Mouse (Mus musculus): ENCODE results near the gene Odc1. TPM values are rescaled to one million over a fixed set of nuclear protein-coding genes. Genes with fewer than 3 reads are reported as not detected.

Odc1 gene
- polyA plus RNA-seq, 1 experiment from 2014 or later, result 267 TPM

GRCm38 (mm10) chr12:17554200-17554951, 9.8 kb downstream of the Odc1 start:
- Histone ChIP-seq H3K27ac (ENCODE audit: low read depth, low read length) (no peak overlapping the region), H3K27me3 (ENCODE audit: control insufficient read depth, insufficient read depth, low read length) (no peaks in the 10 kb centered on the region), H3K9me3 (ENCODE audit: control insufficient read depth, low read length) (no peaks in the 10 kb centered on the region), H3K4me3 (ENCODE audit: low read depth, low read length) (no peak overlapping the region), H3K4me1 (replicated peaks; ENCODE audit: control insufficient read depth, insufficient read depth, low read length) (peaks cover 2% of the 10 kb centered on the region; the same call in 1 of the 2 replicates), H3K36me3 (ENCODE audit: control insufficient read depth, insufficient read depth, low read length) (no peaks in the 10 kb centered on the region; the same call in 1 of the 2 replicates), H3K4me2 (replicated peaks; ENCODE audit: low read depth, low read length) (no peak overlapping the region), H3K9ac (ENCODE audit: low read depth, low read length) (no peak overlapping the region)
- DNase-seq (ENCODE audit: low spot score) (peak; percentile 94), ATAC-seq (ENCODE audit: low FRiP score) (peak; percentile 26; the same call in 1 of the 2 replicates)
- 35% methylated on average over 15 of the region's 15 CpGs for WGBS

- no peaks in the 10 kb centered on the region for H3K27me3 ChIP-seq (ENCODE audit: control insufficient read depth, insufficient read depth, low read length)
- WGBS, result 32% methylated on average over 21 of the region's 21 CpGs
- H3K4me3 ChIP-seq (ENCODE audit: low read depth, low read length), result no peak overlapping the region
- peak overlapping the region; percentile 87 for H3K27ac ChIP-seq (ENCODE audit: low read depth, low read length)
- DNase-seq (ENCODE audit: low spot score) (peak; percentile 88), ATAC-seq (ENCODE audit: low FRiP score) (peak; percentile 75)
- no peaks in the 10 kb centered on the region for H3K9me3 ChIP-seq (ENCODE audit: control insufficient read depth, low read length)
- H3K4me2 ChIP-seq (replicated peaks; ENCODE audit: low read depth, low read length), result no peak overlapping the region
- no peaks in the 10 kb centered on the region; the same call in 1 of the 2 replicates for H3K36me3 ChIP-seq (ENCODE audit: control insufficient read depth, insufficient read depth, low read length)
- H3K4me1 ChIP-seq (replicated peaks; ENCODE audit: control insufficient read depth, insufficient read depth, low read length), result peaks cover 2% of the 10 kb centered on the region; the same call in 1 of the 2 replicates
- no peak overlapping the region for H3K9ac ChIP-seq (ENCODE audit: low read depth, low read length)
Observed at GRCm38 (mm10) chr12:17556430-17557343, 12.1 kb downstream of the Odc1 start.

DNA sequence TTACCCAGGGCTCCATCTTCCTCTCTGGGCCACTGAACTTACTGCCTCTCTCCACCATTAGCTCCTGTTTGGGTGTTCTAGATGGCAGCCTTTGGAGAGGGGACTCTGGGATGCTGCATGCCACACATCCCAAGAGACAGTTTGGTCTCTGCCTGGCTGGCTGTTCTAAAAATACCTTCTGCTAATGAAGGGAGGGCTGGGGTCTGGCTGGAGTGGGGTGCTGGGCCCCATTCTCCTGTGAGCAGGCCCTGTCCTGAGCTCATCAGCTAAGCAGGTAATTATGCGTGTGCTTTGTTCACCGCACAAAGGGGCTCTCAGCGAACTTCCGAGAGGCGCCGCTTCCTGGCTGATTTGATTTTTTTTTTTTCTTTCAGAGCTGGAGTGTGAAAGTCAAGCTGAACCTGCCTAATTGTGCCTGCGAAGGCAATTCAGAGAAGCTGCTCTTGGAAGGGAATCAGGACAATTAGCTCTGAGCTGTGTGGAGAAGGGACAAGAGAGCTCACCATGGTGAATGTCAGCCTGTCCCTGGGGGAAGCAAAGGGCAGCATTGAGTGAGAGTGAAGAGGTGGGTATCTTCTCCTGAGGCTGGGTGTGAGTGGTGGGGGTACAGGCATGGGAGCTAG, 12.9 kb downstream of the Odc1 start:
- no peak overlapping the region for H3K4me3 ChIP-seq (ENCODE audit: low read depth, low read length)
- H3K9me3 ChIP-seq (ENCODE audit: control insufficient read depth, low read length), result no peaks in the 10 kb centered on the region
- H3K36me3 ChIP-seq (ENCODE audit: control insufficient read depth, insufficient read depth, low read length), result no peaks in the 10 kb centered on the region; the same call in 1 of the 2 replicates
- peaks cover 2% of the 10 kb centered on the region; the same call in 1 of the 2 replicates for H3K4me1 ChIP-seq (replicated peaks; ENCODE audit: control insufficient read depth, insufficient read depth, low read length)
- no peaks in the 10 kb centered on the region for H3K27me3 ChIP-seq (ENCODE audit: control insufficient read depth, insufficient read depth, low read length)
- H3K27ac ChIP-seq (ENCODE audit: low read depth, low read length), result peak overlapping the region; percentile 87
- no peak overlapping the region for H3K9ac ChIP-seq (ENCODE audit: low read depth, low read length)
- DNase-seq (ENCODE audit: low spot score), result peak; percentile 60
- 14% methylated on average over 7 of the region's 7 CpGs for WGBS
- peak; percentile 63 for ATAC-seq (ENCODE audit: low FRiP score)
- H3K4me2 ChIP-seq (replicated peaks; ENCODE audit: low read depth, low read length), result no peak overlapping the region

DNA sequence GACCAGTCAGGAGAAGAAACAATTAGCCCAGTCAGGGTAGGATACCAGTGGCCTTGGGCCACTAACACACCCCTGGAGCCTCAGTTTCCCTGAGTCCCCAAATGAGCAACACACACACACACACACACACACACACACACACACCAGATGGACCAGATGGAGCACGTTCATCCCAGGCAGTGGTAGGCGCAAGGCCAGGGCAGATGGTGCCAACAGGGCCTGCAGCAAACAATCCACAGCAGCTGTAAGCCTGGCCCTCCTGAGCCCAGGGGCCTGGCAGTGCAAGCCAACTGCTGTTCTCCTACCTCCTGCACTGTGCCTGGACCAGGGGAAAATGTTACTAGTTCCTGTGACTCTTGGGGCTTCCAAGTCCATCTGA, 13.4 kb downstream of the Odc1 start:
- Histone ChIP-seq H3K27ac (ENCODE audit: low read depth, low read length) (peak overlapping the region; percentile 87), H3K9ac (ENCODE audit: low read depth, low read length) (no peak overlapping the region), H3K36me3 (ENCODE audit: control insufficient read depth, insufficient read depth, low read length) (no peaks in the 10 kb centered on the region), H3K4me2 (replicated peaks; ENCODE audit: low read depth, low read length) (no peak overlapping the region), H3K9me3 (ENCODE audit: control insufficient read depth, low read length) (no peaks in the 10 kb centered on the region), H3K27me3 (ENCODE audit: control insufficient read depth, insufficient read depth, low read length) (no peaks in the 10 kb centered on the region), H3K4me3 (ENCODE audit: low read depth, low read length) (no peak overlapping the region), H3K4me1 (replicated peaks; ENCODE audit: control insufficient read depth, insufficient read depth, low read length) (peaks cover 2% of the 10 kb centered on the region; the same call in 1 of the 2 replicates)
- DNase-seq (ENCODE audit: low spot score) (peak; percentile 36), ATAC-seq (ENCODE audit: low FRiP score) (peak; percentile 58)
- 27% methylated on average over 2 of the region's 2 CpGs for WGBS

GRCm38 (mm10) chr12:17562396-17562795, 17.8 kb downstream of the Odc1 start:
- H3K9ac ChIP-seq (ENCODE audit: low read depth, low read length), result no peak overlapping the region
- no peaks in the 10 kb centered on the region for H3K36me3 ChIP-seq (ENCODE audit: control insufficient read depth, insufficient read depth, low read length)
- WGBS, result 86% methylated on average over 1 of the region's 1 CpGs
- peaks cover 2% of the 10 kb centered on the region; the same call in 1 of the 2 replicates for H3K4me1 ChIP-seq (replicated peaks; ENCODE audit: control insufficient read depth, insufficient read depth, low read length)
- H3K4me3 ChIP-seq (ENCODE audit: low read depth, low read length), result no peak overlapping the region
- DNase-seq (ENCODE audit: low spot score) (no peak), ATAC-seq (ENCODE audit: low FRiP score) (no peak)
- H3K9me3 ChIP-seq (ENCODE audit: control insufficient read depth, low read length), result no peaks in the 10 kb centered on the region
- no peak overlapping the region for H3K4me2 ChIP-seq (replicated peaks; ENCODE audit: low read depth, low read length)
- H3K27me3 ChIP-seq (ENCODE audit: control insufficient read depth, insufficient read depth, low read length), result no peaks in the 10 kb centered on the region
- H3K27ac ChIP-seq (ENCODE audit: low read depth, low read length), result no peak overlapping the region

- WGBS, result 89% methylated on average over 3 of the region's 3 CpGs
- Histone ChIP-seq H3K27ac (ENCODE audit: low read depth, low read length) (no peak overlapping the region), H3K27me3 (ENCODE audit: control insufficient read depth, insufficient read depth, low read length) (no peaks in the 10 kb centered on the region), H3K4me3 (ENCODE audit: low read depth, low read length) (no peak overlapping the region), H3K36me3 (ENCODE audit: control insufficient read depth, insufficient read depth, low read length) (no peaks in the 10 kb centered on the region), H3K4me1 (replicated peaks; ENCODE audit: control insufficient read depth, insufficient read depth, low read length) (no peaks in the 10 kb centered on the region), H3K4me2 (replicated peaks; ENCODE audit: low read depth, low read length) (no peak overlapping the region), H3K9ac (ENCODE audit: low read depth, low read length) (no peak overlapping the region), H3K9me3 (ENCODE audit: control insufficient read depth, low read length) (no peaks in the 10 kb centered on the region)
- no peak for ATAC-seq (ENCODE audit: low FRiP score)
- DNase-seq (ENCODE audit: low spot score), result no peak
Observed at GRCm38 (mm10) chr12:17565393-17566045, 20.9 kb downstream of the Odc1 start.

GRCm38 (mm10) chr12:17566046-17566408, 21.4 kb downstream of the Odc1 start:
- no peak for DNase-seq (ENCODE audit: low spot score)
- no peak overlapping the region for H3K4me3 ChIP-seq (ENCODE audit: low read depth, low read length)

GRCm38 (mm10) chr12:17568564-17568963, 24.0 kb downstream of the Odc1 start:
- H3K4me1 ChIP-seq (replicated peaks; ENCODE audit: control insufficient read depth, insufficient read depth, low read length), result no peaks in the 10 kb centered on the region
- H3K27ac ChIP-seq (ENCODE audit: low read depth, low read length), result no peak overlapping the region
- H3K9ac ChIP-seq (ENCODE audit: low read depth, low read length), result no peak overlapping the region
- WGBS, result 90% methylated on average over 10 of the region's 10 CpGs
- H3K4me2 ChIP-seq (replicated peaks; ENCODE audit: low read depth, low read length), result no peak overlapping the region
- ATAC-seq (ENCODE audit: low FRiP score) (no peak), DNase-seq (ENCODE audit: low spot score) (no peak)
- H3K27me3 ChIP-seq (ENCODE audit: control insufficient read depth, insufficient read depth, low read length), result no peaks in the 10 kb centered on the region
- H3K4me3 ChIP-seq (ENCODE audit: low read depth, low read length), result no peak overlapping the region
- H3K9me3 ChIP-seq (ENCODE audit: control insufficient read depth, low read length), result no peaks in the 10 kb centered on the region
- H3K36me3 ChIP-seq (ENCODE audit: control insufficient read depth, insufficient read depth, low read length), result no peaks in the 10 kb centered on the region

More at GRCm38 (mm10) chr12:17566046-17566408, 21.4 kb downstream of the Odc1 start:
- Histone ChIP-seq H3K27ac (ENCODE audit: low read depth, low read length) (no peak overlapping the region), H3K4me2 (replicated peaks; ENCODE audit: low read depth, low read length) (no peak overlapping the region), H3K9ac (ENCODE audit: low read depth, low read length) (no peak overlapping the region), H3K9me3 (ENCODE audit: control insufficient read depth, low read length) (no peaks in the 10 kb centered on the region), H3K4me1 (replicated peaks; ENCODE audit: control insufficient read depth, insufficient read depth, low read length) (no peaks in the 10 kb centered on the region), H3K27me3 (ENCODE audit: control insufficient read depth, insufficient read depth, low read length) (no peaks in the 10 kb centered on the region), H3K36me3 (ENCODE audit: control insufficient read depth, insufficient read depth, low read length) (no peaks in the 10 kb centered on the region)
- no peak for ATAC-seq (ENCODE audit: low FRiP score)
- WGBS, result 86% methylated on average over 1 of the region's 1 CpGs

Measured in hindbrain, embryonic 11.5 days (tissue).